9 mouse cellular contexts compared by ENCODE assay signal in genomic region chr2:167680657-167681056, GRCm38 (mm10). TPM values are rescaled to one million over a fixed set of nuclear protein-coding genes. Genes with fewer than 3 reads are reported as not detected.
A peak's percentile ranks its signal among the peaks of the same experiment; 100 is the strongest.
DNase-seq lines count a peak whose midpoint lies in the region; TF ChIP-seq lines count a peak whose summit lies in the region.
"Had no signal": no experiment of that assay in that cellular context is flagged by ENCODE, and none has a peak within 500 bp of the region (broad histone marks: within the 10 kb centered on the region; RNA-seq: fewer than 3 reads in every experiment).

No protein-coding gene starts in this region.

- H3K36me3 ChIP-seq in limb, embryonic 10.5 days: no peaks in the 10 kb centered on the region
- no peaks in the 10 kb centered on the region for H3K36me3 ChIP-seq in spleen, adult 2 months (ENCODE audit: control insufficient read depth, insufficient read depth, low read length)

- peaks cover 12% of the 10 kb centered on the region for H3K27me3 ChIP-seq in limb, embryonic 10.5 days (ENCODE audit: low read depth, poor library complexity, severe bottlenecking)
- no peaks in the 10 kb centered on the region for H3K27me3 ChIP-seq in spleen, adult 2 months (ENCODE audit: control insufficient read depth, insufficient read depth, low read length)

- H3K4me3 ChIP-seq in limb, embryonic 10.5 days: no peak overlapping the region
- no peak overlapping the region for H3K4me3 ChIP-seq in spleen, adult 2 months (ENCODE audit: extremely low read depth, insufficient read depth, insufficient read length)

- 54% methylated on average over 5 of the region's 5 CpGs for WGBS in limb, embryonic 10.5 days
- WGBS in spleen, adult 2 months: 29% methylated on average over 5 of the region's 5 CpGs

- intact Hi-C loops in gastrocnemius, postnatal 14 days (cut with DNase I; ENCODE audit: low total_unique reads): loop anchor here (10.0 kb wide), 1 partner anchor 324 kb away; no protein-coding TSS in a partner anchor
- intact Hi-C loops in heart, postnatal 25 days (cut with DNase I): loop anchor here (1.0 to 10.0 kb wide), 3 partner anchors 39 to 404 kb away; partner anchors contain the start of gene Pard6b

- 0 out of 2 replicates have a peak, but pooled peaks cover 7% of the 10 kb centered on the region for H3K4me1 ChIP-seq in limb, embryonic 10.5 days
- no peaks in the 10 kb centered on the region; the same call in 1 of the 2 replicates for H3K4me1 ChIP-seq in spleen, adult 2 months (ENCODE audit: control insufficient read depth, insufficient read depth, insufficient read length)

- no peak overlapping the region for H3K27ac ChIP-seq in limb, embryonic 10.5 days
- H3K27ac ChIP-seq in spleen, adult 2 months (ENCODE audit: insufficient read depth, low read length): no peak overlapping the region

- peak; percentile 47; the same call in 1 of the 2 replicates for TF ChIP-seq CTCF in spleen, adult 2 months (IDR thresholded peaks at IDR 0.05; ENCODE audit: extremely low read depth, insufficient read depth, insufficient read length, insufficient replicate concordance)

- DNase-seq in gastrocnemius, postnatal 14 days: peak; percentile 38
- DNase-seq in gastrocnemius, postnatal 25 days: no peak
- DNase-seq in right cerebral cortex, postnatal 10 days (ENCODE audit: low spot score in 2 of 2): peak; percentile 58 to 64
- DNase-seq in right cerebral cortex, postnatal 36 days (ENCODE audit: low spot score in 2 of 2): no peak
- DNase-seq in adrenal gland, postnatal 36 days: peak; percentile 74 to 76
- peak; percentile 66 for DNase-seq in limb, embryonic 10.5 days (ENCODE audit: low spot score)
- peak; percentile 59 to 66 for DNase-seq in spleen, adult 2 months (ENCODE audit: low read depth in 1 of 2, low spot score in 2 of 2)
- DNase-seq in heart, postnatal 25 days (ENCODE audit: low spot score): no peak

- no peaks in the 10 kb centered on the region for H3K9me3 ChIP-seq in limb, embryonic 10.5 days (replicated peaks)

- TF ChIP-seq POLR2A in spleen, adult 2 months (IDR thresholded peaks at IDR 0.05; ENCODE audit: low read depth, low read length): no peak

RNA-seq across cellular contexts. Expression of gene Cebpb, which starts 8.1 kb away (rescaled TPM):
- total RNA-seq in gastrocnemius, postnatal 14 days (2021): 100 to 1,000 TPM in 1 of 2 experiments, 10 to 100 TPM in 1; 66.9 to 120 TPM
- 10 to 100 TPM; 93.5 to 95.6 TPM for total RNA-seq in gastrocnemius, postnatal 25 days (2021)
- 100 to 1,000 TPM; 357 to 631 TPM for total RNA-seq in adrenal gland, postnatal 36 days (2021)
- 1.2 and 2.2 TPM in 2 replicates for polyA plus RNA-seq in limb, embryonic 10.5 days (2016; fragmentation: Nextera tagmentation; extraction: Ambion mirVana)
- 68.5 and 161 TPM in 2 replicates for polyA plus RNA-seq in spleen, adult 2 months (2012; rRNA removed)
- total RNA-seq in heart, postnatal 25 days (2021): 10 to 100 TPM; 58.0 to 84.2 TPM

RNA-seq across cellular contexts. Expression of gene Tmem189, which starts 9.0 kb away (rescaled TPM):
- 10 to 100 TPM; 18.1 to 22.8 TPM for total RNA-seq in gastrocnemius, postnatal 14 days (2021)
- total RNA-seq in gastrocnemius, postnatal 25 days (2021): 10 to 100 TPM; 13.4 to 18.9 TPM
- 10 to 100 TPM; 27.2 to 34.3 TPM for total RNA-seq in adrenal gland, postnatal 36 days (2021)
- polyA plus RNA-seq in limb, embryonic 10.5 days (2016; fragmentation: Nextera tagmentation; extraction: Ambion mirVana): 41.9 and 43.2 TPM in 2 replicates
- polyA plus RNA-seq in spleen, adult 2 months (2012; rRNA removed): 90.7 and 126 TPM in 2 replicates
- total RNA-seq in heart, postnatal 25 days (2021): 10 to 100 TPM; 27.2 TPM

RNA-seq across cellular contexts. Expression of gene Gm20431, which starts 19.4 kb away (rescaled TPM):
- total RNA-seq in gastrocnemius, postnatal 14 days (2021): 10 to 100 TPM; 10.3 to 12.3 TPM
- 10 to 100 TPM in 1 of 2 experiments, 1 to 10 TPM in 1; 7.7 to 11.6 TPM for total RNA-seq in gastrocnemius, postnatal 25 days (2021)
- total RNA-seq in adrenal gland, postnatal 36 days (2021): 10 to 100 TPM in 1 of 2 experiments, 1 to 10 TPM in 1; 8.9 to 25.9 TPM
- 1.0 and 4.0 TPM in 2 replicates for polyA plus RNA-seq in limb, embryonic 10.5 days (2016; fragmentation: Nextera tagmentation; extraction: Ambion mirVana)
- polyA plus RNA-seq in spleen, adult 2 months (2012; rRNA removed): 13.2 TPM in 1 of 2 replicates, not detected in the other
- total RNA-seq in heart, postnatal 25 days (2021): 10 to 100 TPM; 18.0 to 18.4 TPM
- polyA plus RNA-seq: large intestine, adult 2 months had no signal

RNA-seq across cellular contexts. Expression of gene Ube2v1, which starts 48.8 kb away (rescaled TPM):
- total RNA-seq in gastrocnemius, postnatal 14 days (2021): 100 to 1,000 TPM; 158 to 180 TPM
- 100 to 1,000 TPM; 157 to 160 TPM for total RNA-seq in gastrocnemius, postnatal 25 days (2021)
- total RNA-seq in adrenal gland, postnatal 36 days (2021): 100 to 1,000 TPM; 195 to 197 TPM
- 375 and 404 TPM in 2 replicates for polyA plus RNA-seq in limb, embryonic 10.5 days (2016; fragmentation: Nextera tagmentation; extraction: Ambion mirVana)
- 85.2 and 102 TPM in 2 replicates for polyA plus RNA-seq in spleen, adult 2 months (2012; rRNA removed)
- total RNA-seq in heart, postnatal 25 days (2021): 100 to 1,000 TPM in 1 of 2 experiments, 10 to 100 TPM in 1; 99.3 to 105 TPM

Comparison
In these comparisons a context has a peak if more than half of its experiments do, and no peak if none do; other contexts are left out.
1. DNase-seq: peak in gastrocnemius, postnatal 14 days (single experiment), right cerebral cortex, postnatal 10 days (2 of 2), adrenal gland, postnatal 36 days (2 of 2), limb, embryonic 10.5 days (single experiment) and spleen, adult 2 months (2 of 2); none in gastrocnemius, postnatal 25 days (single experiment), right cerebral cortex, postnatal 36 days (0 of 2) and heart, postnatal 25 days (single experiment).